Mouse (Mus musculus): ENCODE measurements around the gene Amigo3.

The Amigo3 gene

DNA sequence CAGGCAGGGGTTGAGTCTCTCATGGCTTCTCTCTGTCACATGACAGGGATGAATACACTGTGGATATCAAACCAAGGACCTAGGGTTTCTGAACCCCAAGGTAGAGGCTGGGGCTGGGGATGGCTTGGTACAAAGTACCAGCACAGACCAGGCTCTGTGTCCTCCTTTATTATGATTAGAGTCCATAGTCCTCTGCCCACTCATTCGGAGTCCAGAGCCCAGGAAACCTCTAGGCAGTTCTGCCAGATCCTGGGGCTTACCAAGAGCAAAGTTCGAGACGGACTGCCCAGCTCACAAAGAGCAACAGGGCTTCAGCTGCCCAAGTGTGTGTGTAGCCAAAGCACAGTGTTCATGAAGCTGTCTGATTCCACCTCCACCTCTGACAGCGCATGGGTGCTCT, 32.3 kb downstream of the Amigo3 start:
- 93% methylated on average over 4 of the region's 4 CpGs for WGBS

DNA sequence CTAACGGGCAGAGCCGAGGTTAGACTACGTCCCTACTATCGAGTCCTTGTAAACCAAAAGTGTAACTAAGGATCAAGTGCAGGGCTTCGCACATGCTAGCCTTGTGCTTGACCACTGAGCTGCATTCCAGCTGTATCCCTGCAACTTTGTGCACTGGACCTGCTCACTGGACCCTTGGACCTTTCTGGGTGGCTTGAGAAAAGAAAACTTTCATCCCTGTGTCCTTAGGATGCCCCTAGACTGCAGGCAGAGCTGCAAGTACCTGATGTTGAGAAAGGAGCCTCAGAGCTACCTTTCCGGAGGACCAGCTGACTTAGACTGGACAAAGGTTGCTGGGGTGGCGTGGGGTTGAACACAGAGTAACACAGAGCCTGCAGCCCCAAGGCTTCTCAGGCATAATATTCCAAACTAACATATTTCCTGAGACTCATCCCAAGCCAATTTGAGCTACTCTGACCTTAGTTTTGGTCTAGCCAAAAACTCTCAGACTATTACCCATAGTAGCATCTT, 37.7 kb downstream of the Amigo3 start:
- WGBS = 98% methylated on average over 7 of the region's 7 CpGs

- WGBS = 68% methylated on average over 10 of the region's 10 CpGs
These were observed 40.6 kb downstream of the Amigo3 start for GRCm38 (mm10) chr9:108093586-108093985.

DNA sequence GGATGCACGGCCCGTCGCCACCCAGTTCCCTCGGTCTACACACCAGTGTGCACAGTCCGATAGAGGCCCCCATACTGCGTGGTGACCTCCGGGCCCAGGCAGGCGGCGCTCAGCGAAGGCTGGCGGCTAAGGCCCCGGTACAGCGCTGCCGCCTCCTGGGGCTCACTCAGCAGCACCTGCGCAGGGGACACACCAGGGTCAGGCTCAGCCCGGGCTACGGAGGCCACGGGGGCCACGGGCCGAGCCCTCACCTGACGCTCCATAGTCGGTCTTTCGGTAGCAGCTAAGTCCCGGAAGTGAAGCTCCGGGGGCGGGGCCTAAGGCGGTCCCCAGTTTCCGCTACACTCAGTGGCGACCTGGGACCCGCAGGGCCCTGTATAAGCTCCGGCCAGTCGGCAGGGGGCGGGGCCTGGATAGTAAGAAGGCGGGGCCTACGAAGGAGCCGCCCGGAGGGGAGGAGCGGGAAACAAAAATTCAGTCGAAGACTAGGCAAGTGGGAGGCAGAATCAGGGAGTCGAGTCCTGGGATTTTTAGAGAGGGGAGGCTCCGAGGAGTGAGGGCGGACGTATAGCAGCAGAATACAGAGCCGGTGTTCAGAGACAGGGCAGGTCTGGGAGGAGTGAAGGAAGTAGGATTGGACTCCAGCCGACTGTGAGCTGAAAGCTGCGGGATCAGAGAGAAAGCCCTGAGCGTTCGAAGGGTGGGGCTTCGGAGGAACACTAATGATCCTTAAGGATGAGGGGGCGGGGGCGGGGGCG, 41.4 kb downstream of the Amigo3 start, which contains the start of gene Apeh:
Apeh (minus strand) TSS at position 423 of the 758 bp plus-strand sequence.
- 3% methylated on average over 52 of the region's 52 CpGs for WGBS

DNA sequence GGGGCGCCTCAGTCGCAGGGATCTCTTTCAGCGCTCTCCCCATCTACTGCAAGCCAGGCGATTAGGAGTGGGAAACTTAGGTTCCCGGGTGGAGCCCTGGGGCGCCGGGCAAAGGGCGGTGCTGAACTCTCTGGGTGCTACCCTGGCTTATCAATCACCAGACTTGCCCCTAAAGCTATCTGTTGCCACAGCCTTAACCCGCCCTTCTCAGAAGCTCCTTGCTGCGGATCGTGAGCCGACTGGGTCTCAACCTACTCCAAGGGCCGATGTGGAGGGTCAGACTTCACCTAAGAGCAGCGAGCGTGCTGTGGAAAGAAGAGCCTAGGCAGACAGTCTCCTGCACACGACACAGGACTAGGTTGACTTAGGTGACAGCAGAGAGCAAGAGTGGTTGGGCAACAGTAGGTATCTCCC, 42.0 kb downstream of the Amigo3 start:
- under 1% methylated on average over 16 of the region's 16 CpGs for WGBS

- 9% methylated on average over 3 of the region's 3 CpGs for WGBS
These were observed 42.6 kb downstream of the Amigo3 start for GRCm38 (mm10) chr9:108095518-108095917.

GRCm38 (mm10) chr9:108095949-108096712, 43.2 kb downstream of the Amigo3 start:
- 58% methylated on average over 10 of the region's 10 CpGs for WGBS

GRCm38 (mm10) chr9:108099619-108100018, 46.7 kb downstream of the Amigo3 start:
- 91% methylated on average over 8 of the region's 8 CpGs for WGBS

DNA sequence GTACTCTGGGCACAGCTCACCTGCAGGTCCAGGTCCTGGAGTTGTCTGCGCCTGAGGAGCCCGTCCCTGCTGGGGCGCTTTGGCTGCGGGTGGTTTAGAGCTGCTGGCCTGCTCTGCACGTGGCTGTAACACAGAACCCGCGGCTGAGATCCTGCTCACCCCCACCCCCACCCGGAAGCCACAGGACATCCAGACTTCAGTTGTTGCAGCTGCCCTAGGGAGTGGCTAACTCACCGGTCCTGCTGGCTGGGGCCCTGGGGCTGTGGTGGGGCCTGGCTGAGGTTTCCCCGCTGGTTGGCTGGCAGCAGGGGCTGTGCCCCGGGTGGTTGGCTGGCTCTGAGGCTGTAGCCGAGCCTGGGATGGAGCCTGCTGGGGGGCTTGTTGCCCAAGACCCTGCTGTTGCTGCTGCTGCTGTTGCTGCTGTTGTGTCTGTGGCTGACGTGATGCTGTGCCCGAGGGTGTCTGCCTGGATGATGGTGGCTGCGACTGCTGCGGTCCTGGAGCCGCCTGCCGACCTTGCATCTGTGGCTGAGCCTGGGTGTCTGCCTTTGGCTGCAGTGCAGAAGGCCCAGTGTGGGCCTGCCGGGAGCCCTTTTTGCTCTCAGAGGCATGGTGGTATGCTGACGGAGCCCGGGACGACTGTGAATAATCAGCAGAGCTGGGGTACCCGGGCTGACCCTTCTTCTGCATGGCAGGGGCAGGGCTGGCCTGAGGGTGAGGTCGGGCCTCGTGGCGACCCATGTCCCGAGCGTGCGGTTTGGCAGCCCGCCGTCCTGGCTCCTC, 52.0 kb downstream of the Amigo3 start:
- WGBS = 48% methylated on average over 31 of the region's 31 CpGs

Data from cerebral cortex, adult 2 months (tissue).